Mouse (Mus musculus) embryonic facial prominence, embryonic 12.5 days (tissue): ENCODE measurements around the gene Lpxn. TPM values are rescaled to one million over a fixed set of nuclear protein-coding genes. Genes with fewer than 3 reads are reported as not detected.
A peak's percentile ranks its signal among the peaks of the same experiment; 100 is the strongest.

Experiments used
- ATAC-seq: fragments of 200-750 bp; cut with Nextera tagmentation; 2 replicates; pipeline ENCODE4 v1.8.0; 2017; ENCODE audit not compliant: insufficient number of reproducible peaks, insufficient read depth, low FRiP score, low TSS enrichment
- H3K27ac ChIP-seq: fragments of 300-500 bp; sonication (generic); 2 replicates; pipeline ENCODE4 v1.5.1; 2016; ENCODE audit warnings: mild to moderate bottlenecking
- H3K27me3 ChIP-seq: fragments of 300-500 bp; sonication (generic); 2 replicates; pipeline ENCODE4 v1.6.1; 2016; ENCODE audit warnings: mild to moderate bottlenecking, moderate library complexity
- H3K36me3 ChIP-seq: fragments of 300-500 bp; sonication (generic); 2 replicates; pipeline ENCODE4 v1.6.1; 2016; ENCODE audit warnings: mild to moderate bottlenecking
- H3K4me1 ChIP-seq: fragments of 300-500 bp; sonication (generic); 2 replicates; pipeline ENCODE4 v1.6.1; 2016
- H3K4me2 ChIP-seq: fragments of 300-500 bp; sonication (generic); replicated peaks from 2 replicates; pipeline ENCODE4 v1.6.1; 2016; ENCODE audit warnings: mild to moderate bottlenecking, moderate library complexity
- H3K4me3 ChIP-seq: fragments of 300-500 bp; sonication (generic); 2 replicates; pipeline ENCODE4 v1.5.1; 2016; ENCODE audit warnings: mild to moderate bottlenecking
- H3K9ac ChIP-seq: fragments of 300-500 bp; sonication (generic); 2 replicates; pipeline ENCODE4 v1.6.1; 2016; ENCODE audit warnings: mild to moderate bottlenecking, moderate library complexity
- H3K9me3 ChIP-seq: fragments of 300-500 bp; sonication (generic); 2 replicates; pipeline ENCODE4 v1.6.1; 2016; ENCODE audit warnings: mild to moderate bottlenecking, moderate library complexity
- WGBS: fragments of 180-500 bp; shearing (Covaris S2); methylation state at CpG from one replicate; pipeline ENCODE4 v1.1.7; 2016; 5-methylcytosine and 5-hydroxymethylcytosine counted together
- polyA plus RNA-seq: library from polyadenylated mRNA; unstranded; fragments of >200 nt; fragmentation: Nextera tagmentation; extraction: Ambion mirVana; gene quantifications from 2 replicates; pipeline ENCODE4 v1.2.1, GENCODE M21; 2016

Gene Lpxn
- polyA plus RNA-seq: 1.1 and 1.3 TPM in 2 replicates

DNA sequence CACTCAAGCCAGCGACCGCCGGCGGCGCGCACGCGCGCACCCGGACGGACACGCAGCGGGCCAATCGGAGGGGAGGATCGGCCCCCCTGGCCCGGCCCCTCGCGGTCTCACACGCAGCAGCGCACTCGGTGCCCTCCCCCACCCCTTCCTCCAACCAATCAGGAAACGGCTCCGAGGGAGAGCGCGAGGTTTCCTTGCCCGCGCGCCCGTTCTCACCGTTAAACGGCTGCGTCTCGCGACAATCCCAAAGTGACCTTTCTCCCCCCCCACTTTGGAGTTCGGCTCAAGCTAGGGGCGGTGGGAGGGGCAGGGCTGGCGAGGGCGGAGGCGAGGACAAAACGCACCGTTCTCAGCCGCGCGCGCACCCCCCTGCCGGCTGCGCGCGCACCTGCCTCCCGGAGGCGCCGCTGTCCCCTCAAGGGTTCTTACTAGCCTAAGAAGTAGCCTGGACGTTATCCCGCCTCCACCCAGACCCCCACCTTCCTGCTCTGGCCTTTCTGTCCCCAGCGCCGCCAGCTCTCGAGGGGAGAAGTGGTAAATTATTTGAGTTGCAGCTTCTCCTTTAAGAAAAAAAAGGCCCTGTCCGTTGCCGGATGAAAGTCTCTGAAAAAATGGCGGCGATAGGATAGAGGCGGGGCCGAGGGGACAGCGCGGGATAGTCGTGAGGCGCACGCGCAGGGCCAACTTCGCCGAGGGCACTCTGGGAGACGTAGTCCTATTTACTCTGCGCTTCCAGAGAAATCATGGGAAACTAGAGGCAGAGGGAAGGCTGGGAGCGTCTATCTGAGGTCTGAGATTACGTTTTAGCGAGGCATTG, at the start of gene Lpxn, which contains the start of gene Zfp91:
Lpxn (plus strand) TSS at position 683 of the 817 bp plus-strand sequence.
Zfp91 (minus strand) TSS at position 616 of the 817 bp plus-strand sequence.
- Histone ChIP-seq H3K27me3 (no peaks in the 10 kb centered on the region), H3K36me3 (no peaks in the 10 kb centered on the region), H3K4me3 (peak within 1 kb of the TSS; percentile 86), H3K4me2 (peak within 1 kb of the TSS; percentile 60), H3K27ac (peak within 1 kb of the TSS; percentile 99), H3K9ac (peak within 1 kb of the TSS; percentile 97), H3K4me1 (0 out of 2 replicates have a peak, but pooled peaks cover 5% of the 10 kb centered on the region), H3K9me3 (no peaks in the 10 kb centered on the region)
- ATAC-seq: peak; percentile 97
- under 1% methylated on average over 76 of the region's 76 CpGs for WGBS

DNA sequence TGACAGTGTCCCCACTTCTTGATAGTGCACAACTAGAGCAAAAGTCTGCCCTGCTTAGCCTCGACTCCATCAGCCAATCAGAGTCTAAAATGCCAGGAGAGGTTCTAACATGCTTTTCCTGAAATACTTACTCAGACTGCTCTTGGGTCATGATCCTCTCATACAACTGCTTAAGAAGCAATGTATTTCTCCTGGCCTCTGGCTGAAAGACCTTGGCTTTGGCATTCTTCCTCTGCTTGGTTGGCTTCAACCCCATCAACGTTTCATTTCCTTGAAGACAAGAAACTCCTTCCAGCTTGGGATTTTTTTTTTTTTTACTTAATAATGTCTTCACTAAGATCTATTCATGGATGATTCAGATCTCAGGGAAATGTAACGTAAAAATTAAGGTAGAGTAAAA, 39.7 kb upstream of the Lpxn start:
- ATAC-seq: no peak
- WGBS: 79% methylated on average over 3 of the region's 3 CpGs
- Histone ChIP-seq H3K4me3 (no peak overlapping the region), H3K9ac (no peak overlapping the region), H3K27me3 (no peaks in the 10 kb centered on the region), H3K4me2 (no peak overlapping the region), H3K4me1 (no peaks in the 10 kb centered on the region), H3K27ac (no peak overlapping the region), H3K36me3 (no peaks in the 10 kb centered on the region), H3K9me3 (no peaks in the 10 kb centered on the region)

DNA sequence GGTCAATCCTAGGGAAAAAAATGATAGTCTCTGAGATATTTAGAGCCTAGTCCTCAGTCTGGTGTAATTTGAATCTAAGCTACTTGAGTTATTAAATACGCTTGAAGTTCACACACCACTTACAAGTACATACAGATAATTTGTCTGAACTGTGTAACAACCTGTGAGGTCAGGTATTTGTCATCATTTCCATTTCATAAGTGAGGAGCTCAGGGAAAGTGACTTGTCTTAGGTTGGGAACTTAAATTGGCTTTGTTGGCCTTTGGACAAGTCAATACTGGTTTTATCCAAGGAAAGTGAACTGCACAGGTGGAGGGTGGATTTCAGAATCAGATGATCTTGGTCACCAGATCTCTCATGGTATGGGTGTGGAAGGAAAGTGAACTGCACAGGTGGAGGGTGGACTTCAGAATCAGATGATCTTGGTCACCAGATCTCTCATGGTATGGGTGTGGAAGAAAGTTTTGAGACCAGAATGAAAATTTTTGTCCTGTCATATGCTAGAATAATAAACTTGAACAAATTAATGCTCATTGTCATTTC, 37.0 kb upstream of the Lpxn start:
- H3K4me2 ChIP-seq: no peak overlapping the region
- ATAC-seq: no peak
- H3K36me3 ChIP-seq: peaks cover 7% of the 10 kb centered on the region
- no peaks in the 10 kb centered on the region for H3K4me1 ChIP-seq
- H3K4me3 ChIP-seq: no peak overlapping the region
- 86% methylated on average over 1 of the region's 1 CpGs for WGBS
- H3K9me3 ChIP-seq: no peaks in the 10 kb centered on the region
- H3K27ac ChIP-seq: no peak overlapping the region
- H3K27me3 ChIP-seq: no peaks in the 10 kb centered on the region
- no peak overlapping the region for H3K9ac ChIP-seq

DNA sequence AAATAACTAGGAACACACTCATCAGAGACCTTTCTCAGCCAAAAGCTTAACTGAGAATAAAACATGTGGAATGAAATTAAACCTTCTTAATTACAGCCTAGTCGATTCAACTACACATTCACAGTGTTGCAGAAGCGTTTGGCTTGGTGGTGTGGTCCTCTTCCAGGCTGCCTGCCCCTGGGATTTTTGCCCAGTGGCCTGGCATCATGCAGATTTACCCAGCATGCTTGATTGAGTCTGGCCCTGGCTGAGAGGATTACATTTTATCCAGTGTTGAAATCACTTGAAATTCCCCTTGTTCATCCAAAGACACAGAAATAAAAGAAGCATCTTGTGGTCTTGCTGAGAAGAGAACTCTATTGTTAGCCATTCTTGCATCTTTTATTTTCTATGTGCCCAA, 36.3 kb upstream of the Lpxn start:
- H3K27me3 ChIP-seq: no peaks in the 10 kb centered on the region
- no peak overlapping the region for H3K4me2 ChIP-seq
- H3K36me3 ChIP-seq: peaks cover 13% of the 10 kb centered on the region
- H3K9ac ChIP-seq: no peak overlapping the region
- WGBS: 72% methylated on average over 2 of the region's 2 CpGs
- no peak overlapping the region for H3K4me3 ChIP-seq
- H3K9me3 ChIP-seq: no peaks in the 10 kb centered on the region
- ATAC-seq: no peak
- H3K4me1 ChIP-seq: no peaks in the 10 kb centered on the region
- H3K27ac ChIP-seq: no peak overlapping the region

DNA sequence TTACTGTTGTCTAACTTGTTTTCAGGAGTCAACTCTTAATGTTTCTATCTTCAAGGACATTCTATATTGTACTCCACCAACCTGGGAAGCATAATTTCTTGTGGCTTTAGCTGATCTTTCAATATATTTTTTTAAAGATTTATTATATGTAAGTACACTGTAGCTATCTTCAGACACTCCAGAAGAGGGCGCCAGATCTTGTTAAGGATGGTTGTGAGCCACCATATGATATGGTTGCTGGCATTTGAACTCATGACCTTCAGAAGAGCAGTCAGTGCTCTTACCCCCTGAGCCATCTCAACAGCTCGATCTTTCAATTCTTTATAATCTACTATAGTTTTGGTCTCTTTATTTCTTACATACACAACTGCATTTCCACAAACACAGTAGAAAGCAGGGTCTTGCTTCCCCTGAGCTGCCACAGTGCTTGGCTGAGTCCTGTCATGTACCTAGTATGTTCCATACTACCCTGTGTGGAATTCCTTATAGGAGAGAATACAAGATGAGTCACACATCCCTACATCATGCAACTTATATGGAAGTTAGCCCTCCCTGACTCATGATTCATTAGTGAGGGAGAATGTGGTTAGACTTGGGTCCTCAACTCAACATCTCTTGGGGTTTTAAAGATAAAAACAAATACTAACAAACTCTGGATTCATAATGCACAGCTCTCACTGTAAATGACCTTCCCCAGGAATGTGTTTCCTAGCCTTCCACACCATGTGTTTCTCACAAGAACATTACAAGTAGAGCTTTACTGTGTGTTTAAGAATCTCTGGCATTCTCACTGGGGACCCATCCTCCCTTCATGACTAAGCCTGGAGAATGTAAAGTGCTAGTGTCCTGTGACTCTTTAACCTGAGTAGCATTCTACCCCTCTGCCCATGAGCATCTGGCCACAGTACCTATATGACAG, 33.5 kb upstream of the Lpxn start:
- no peak overlapping the region for H3K4me2 ChIP-seq
- no peak overlapping the region for H3K9ac ChIP-seq
- H3K27ac ChIP-seq: no peak overlapping the region
- no peaks in the 10 kb centered on the region for H3K9me3 ChIP-seq
- ATAC-seq: no peak
- H3K27me3 ChIP-seq: no peaks in the 10 kb centered on the region
- no peaks in the 10 kb centered on the region for H3K4me1 ChIP-seq
- H3K36me3 ChIP-seq: peaks cover 23% of the 10 kb centered on the region
- H3K4me3 ChIP-seq: no peak overlapping the region
- 55% methylated on average over 2 of the region's 2 CpGs for WGBS

DNA sequence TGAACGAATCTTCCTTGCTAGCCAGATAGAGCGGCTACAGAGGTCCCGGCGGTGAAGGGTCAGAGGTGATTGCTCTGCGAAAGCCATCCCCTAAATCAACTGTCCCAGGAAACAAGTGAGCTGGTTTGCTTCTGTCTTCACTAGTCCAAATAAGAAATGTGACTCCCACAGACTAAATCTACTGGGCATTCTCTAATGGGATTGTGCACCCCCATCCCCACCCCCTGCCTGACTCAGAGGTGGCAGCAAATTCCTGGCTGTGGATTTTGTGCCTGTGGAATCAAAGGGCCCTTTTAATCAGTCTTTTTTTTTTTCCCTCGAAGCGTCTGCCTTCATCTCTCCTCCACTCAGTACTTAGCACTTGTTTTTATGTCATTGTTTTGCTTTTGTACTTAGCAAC, 30.7 kb upstream of the Lpxn start, which contains the start of gene Cntf:
Cntf (minus strand) TSS at position 325 of the 400 bp plus-strand sequence.
- Histone ChIP-seq H3K9me3 (no peaks in the 10 kb centered on the region), H3K4me3 (no peak within 1 kb of the TSS), H3K9ac (no peak within 1 kb of the TSS), H3K27ac (no peak within 1 kb of the TSS), H3K4me1 (no peaks in the 10 kb centered on the region), H3K4me2 (no peak within 1 kb of the TSS), H3K27me3 (no peaks in the 10 kb centered on the region), H3K36me3 (peaks cover 51% of the 10 kb centered on the region)
- ATAC-seq: no peak
- WGBS: 71% methylated on average over 7 of the region's 7 CpGs

DNA sequence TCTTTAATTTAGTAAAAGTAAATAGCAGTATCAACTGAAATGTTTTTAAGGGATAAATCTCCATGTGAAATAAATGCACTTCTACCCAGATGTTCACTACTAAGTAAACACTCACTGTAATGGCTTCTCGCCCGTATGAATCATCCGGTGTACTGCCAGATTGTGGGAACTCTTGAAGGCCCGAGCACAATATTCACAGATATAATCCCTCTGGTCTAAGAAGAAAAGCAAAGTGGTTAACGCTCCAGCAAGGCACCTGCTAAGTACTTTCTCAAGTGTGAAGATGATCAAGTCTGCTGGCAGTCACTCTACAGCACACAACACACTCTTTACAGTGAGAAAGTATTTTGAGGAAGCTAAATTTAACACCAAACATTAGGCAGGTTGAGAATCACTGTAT, 25.1 kb upstream of the Lpxn start:
- no peak for ATAC-seq
- 94% methylated on average over 5 of the region's 5 CpGs for WGBS
- H3K36me3 ChIP-seq: peaks cover 40% of the 10 kb centered on the region

DNA sequence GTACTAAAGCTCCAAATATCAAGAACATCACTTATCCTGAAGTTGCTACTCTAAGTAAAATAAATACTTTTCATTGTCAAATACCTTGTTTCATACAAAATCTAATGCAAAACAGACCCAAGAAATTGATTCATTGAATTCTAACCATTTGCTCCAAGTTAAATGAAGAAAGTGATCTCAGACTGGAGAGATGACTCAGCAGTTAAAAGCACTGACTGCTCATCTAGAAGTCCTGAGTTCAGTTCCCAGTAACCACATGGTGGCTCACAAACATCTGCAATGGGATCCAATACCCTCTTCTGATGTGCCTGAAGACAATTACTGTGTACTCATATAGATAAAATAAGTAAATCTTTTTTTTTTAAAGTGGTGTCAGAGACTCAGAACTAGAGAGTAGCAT, 15.6 kb upstream of the Lpxn start:
- H3K9ac ChIP-seq: no peak overlapping the region
- H3K27ac ChIP-seq: no peak overlapping the region
- H3K4me3 ChIP-seq: no peak overlapping the region
- H3K36me3 ChIP-seq: peaks cover 13% of the 10 kb centered on the region
- H3K27me3 ChIP-seq: no peaks in the 10 kb centered on the region
- ATAC-seq: no peak
- H3K4me1 ChIP-seq: no peaks in the 10 kb centered on the region
- no peak overlapping the region for H3K4me2 ChIP-seq
- no peaks in the 10 kb centered on the region for H3K9me3 ChIP-seq

More for the DNA sequence above, 25.1 kb upstream of the Lpxn start:
- Histone ChIP-seq H3K4me1 (no peaks in the 10 kb centered on the region), H3K4me3 (no peak overlapping the region), H3K9me3 (no peaks in the 10 kb centered on the region), H3K4me2 (no peak overlapping the region), H3K27ac (no peak overlapping the region), H3K27me3 (no peaks in the 10 kb centered on the region), H3K9ac (no peak overlapping the region)

DNA sequence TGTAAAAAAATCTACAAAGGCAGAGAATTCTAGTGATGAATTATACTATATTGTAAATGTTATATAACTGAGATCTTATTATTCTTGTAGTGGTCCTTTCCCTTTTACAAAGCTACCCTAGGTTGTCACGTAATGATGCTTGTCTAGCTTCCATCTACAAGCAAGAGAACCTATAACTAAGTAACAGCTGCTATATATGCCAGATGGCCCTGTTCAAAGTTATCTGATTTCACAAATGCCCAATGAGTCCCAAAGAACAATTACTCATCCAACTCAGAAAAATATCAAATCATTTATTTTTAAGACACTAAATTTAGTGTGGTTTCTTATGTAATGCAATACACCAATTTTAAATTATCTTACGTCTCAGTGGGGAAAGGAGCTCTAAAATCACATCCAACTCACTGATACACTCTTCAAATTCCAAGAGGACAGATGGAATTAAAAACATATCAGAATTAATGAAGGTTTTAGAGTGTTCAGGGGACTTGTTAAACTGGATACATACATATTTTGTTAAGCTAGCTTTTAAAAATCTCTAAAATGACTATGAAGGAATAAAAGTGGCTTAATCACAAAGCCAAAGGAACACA, 9.1 kb upstream of the Lpxn start:
- Histone ChIP-seq H3K4me1 (no peaks in the 10 kb centered on the region), H3K4me2 (no peak overlapping the region), H3K4me3 (no peak overlapping the region), H3K27me3 (no peaks in the 10 kb centered on the region), H3K36me3 (no peaks in the 10 kb centered on the region), H3K9ac (no peak overlapping the region), H3K27ac (no peak overlapping the region), H3K9me3 (no peaks in the 10 kb centered on the region)
- ATAC-seq: no peak
- WGBS: 81% methylated on average over 2 of the region's 2 CpGs

DNA sequence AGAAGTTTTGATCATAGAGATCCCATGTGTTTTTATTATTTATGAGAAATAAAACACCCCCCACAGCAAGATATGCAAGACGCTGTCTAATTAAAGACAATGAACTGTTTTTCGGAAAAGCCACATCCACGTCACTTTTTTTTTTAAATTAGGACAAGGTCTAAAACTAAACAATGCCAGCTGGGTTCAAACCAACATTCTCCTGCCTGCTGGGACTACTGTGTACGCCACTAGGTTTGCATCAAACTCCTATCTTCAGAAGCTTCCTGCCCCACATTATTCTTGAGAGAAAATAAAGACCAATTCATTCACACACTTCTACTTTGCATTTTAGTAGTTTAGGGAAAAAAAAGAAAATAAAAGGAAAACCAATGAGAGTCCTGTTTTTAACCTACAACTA, 8.3 kb upstream of the Lpxn start:
- Histone ChIP-seq H3K4me3 (no peak overlapping the region), H3K9ac (no peak overlapping the region), H3K27ac (no peak overlapping the region), H3K27me3 (no peaks in the 10 kb centered on the region), H3K9me3 (no peaks in the 10 kb centered on the region), H3K36me3 (no peaks in the 10 kb centered on the region), H3K4me2 (no peak overlapping the region), H3K4me1 (no peaks in the 10 kb centered on the region)
- 71% methylated on average over 4 of the region's 4 CpGs for WGBS
- no peak for ATAC-seq

DNA sequence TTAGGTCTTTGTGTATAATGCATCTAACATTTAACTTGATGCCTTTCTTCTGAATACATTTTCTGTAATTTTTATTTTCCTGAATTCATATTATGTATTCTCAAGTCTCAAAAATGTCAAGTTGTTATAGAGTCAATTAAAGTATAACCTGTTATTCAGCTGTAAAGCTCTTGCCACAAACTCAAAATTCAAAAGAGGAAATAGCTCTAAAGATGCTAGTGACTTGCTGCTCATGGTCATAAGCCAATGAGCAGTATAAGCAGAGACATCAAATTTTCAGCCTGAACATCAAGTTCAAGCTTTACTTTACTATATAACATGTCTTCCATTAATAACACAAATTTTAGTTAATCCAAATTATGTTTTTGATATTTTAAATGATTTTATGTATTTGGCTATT, 3.6 kb upstream of the Lpxn start:
- Histone ChIP-seq H3K9ac (no peak overlapping the region), H3K4me1 (0 out of 2 replicates have a peak, but pooled peaks cover 5% of the 10 kb centered on the region), H3K36me3 (no peaks in the 10 kb centered on the region), H3K27ac (no peak overlapping the region), H3K4me2 (no peak overlapping the region), H3K4me3 (no peak overlapping the region), H3K27me3 (no peaks in the 10 kb centered on the region), H3K9me3 (no peaks in the 10 kb centered on the region)
- no peak for ATAC-seq
